Mouse (Mus musculus) forebrain, postnatal 0 days (tissue): ENCODE data around the gene Cavin1. TPM values are rescaled to one million over a fixed set of nuclear protein-coding genes. Genes with fewer than 3 reads are reported as not detected.
A peak's percentile ranks its signal among the peaks of the same experiment; 100 is the strongest.

Experiments used
- ATAC-seq: fragments of 200-750 bp; cut with Nextera tagmentation; 2 replicates; pipeline ENCODE4 v1.8.0; 2017; ENCODE audit warnings: mild to moderate bottlenecking, moderate library complexity
- DNase-seq: peaks from one replicate; pipeline ENCODE4 v3.0.0-alpha.2; 2015
- H3K27ac ChIP-seq: fragments of 300-500 bp; sonication (generic); 2 replicates; pipeline ENCODE4 v1.5.1; 2014; ENCODE audit warnings: low read depth, mild to moderate bottlenecking, antibody characterized with exemption, low read length, moderate library complexity, mixed read lengths
- H3K27me3 ChIP-seq: fragments of 300-500 bp; sonication (generic); 2 replicates; pipeline ENCODE4 v1.6.1; 2014; ENCODE audit warnings: mild to moderate bottlenecking, low read length, mixed read lengths; ENCODE audit not compliant: insufficient read depth
- H3K36me3 ChIP-seq: fragments of 300-500 bp; sonication (generic); 2 replicates; pipeline ENCODE4 v1.6.1; 2014; ENCODE audit warnings: mild to moderate bottlenecking, moderate library complexity; ENCODE audit not compliant: insufficient read depth
- H3K4me1 ChIP-seq: fragments of 300-500 bp; sonication (generic); 2 replicates; pipeline ENCODE4 v1.6.1; 2014; ENCODE audit warnings: antibody characterized with exemption; ENCODE audit not compliant: insufficient read depth
- H3K4me2 ChIP-seq: fragments of 300-500 bp; sonication (generic); 2 replicates; pipeline ENCODE4 v1.6.1; 2014; ENCODE audit warnings: low read depth, mild to moderate bottlenecking, moderate library complexity
- H3K4me3 ChIP-seq: fragments of 300-500 bp; sonication (generic); 2 replicates; pipeline ENCODE4 v1.5.1; 2014; ENCODE audit warnings: low read depth, low read length, mixed read lengths
- H3K9ac ChIP-seq: fragments of 300-500 bp; sonication (generic); 2 replicates; pipeline ENCODE4 v1.6.1; 2014; ENCODE audit warnings: mild to moderate bottlenecking
- H3K9me3 ChIP-seq: fragments of 300-500 bp; sonication (generic); 2 replicates; pipeline ENCODE4 v1.6.1; 2016; ENCODE audit warnings: low read length
- CTCF ChIP-seq: sonication (generic); IDR thresholded peaks from 2 replicates; pipeline ENCODE4 v1.5.1; 2016; ENCODE audit warnings: antibody characterized with exemption, control low read depth, low read depth
- WGBS: fragments of 180-500 bp; shearing (Covaris S2); extraction: QIAGEN DNeasy Blood & Tissue Kit; methylation state at CpG from one replicate; pipeline ENCODE4 v1.1.7; 2014; 5-methylcytosine and 5-hydroxymethylcytosine counted together
- polyA plus RNA-seq: library from polyadenylated mRNA; unstranded; fragments of >200 nt; fragmentation: Nextera tagmentation; extraction: Ambion mirVana; gene quantifications from 2 replicates; pipeline ENCODE4 v1.2.1, GENCODE M21; 2015
- total RNA-seq: library from RNA; depleted of rRNA; stranded (reverse); fragments of >200 nt; gene quantifications from 2 replicates; pipeline ENCODE4 v1.2.3, GENCODE M21; 2014

Gene Cavin1
- total and polyA plus RNA-seq, 2 experiments from 2014 or later = 22.7 to 38.3 TPM

DNA sequence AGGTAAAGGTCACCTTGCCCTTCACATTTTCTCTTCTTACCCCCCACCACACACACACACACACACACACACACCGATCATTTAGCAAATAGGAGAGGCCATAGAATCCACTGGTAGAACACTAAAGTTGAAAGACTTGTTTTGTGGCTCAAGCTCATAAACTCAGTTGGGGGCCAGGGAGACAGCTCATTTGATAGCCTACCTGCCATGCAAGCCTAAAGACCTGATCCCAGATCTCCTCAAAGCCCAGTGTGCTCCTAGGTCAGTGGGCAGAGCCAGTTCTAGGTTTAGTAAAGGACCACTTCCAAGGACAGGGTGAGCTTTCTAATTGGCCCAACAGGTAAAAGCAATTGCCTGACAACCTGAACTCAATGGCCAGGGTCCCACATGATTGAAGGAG, 28.3 kb downstream of the Cavin1 start:
- no peak for DNase-seq
- H3K4me2 ChIP-seq = no peak overlapping the region
- WGBS = 88% methylated on average over 1 of the region's 1 CpGs
- no peak overlapping the region for H3K4me3 ChIP-seq
- H3K36me3 ChIP-seq = no peaks in the 10 kb centered on the region
- no peak overlapping the region for H3K27ac ChIP-seq
- no peak for ATAC-seq
- H3K27me3 ChIP-seq = no peaks in the 10 kb centered on the region
- no peak overlapping the region for H3K9ac ChIP-seq
- 0 out of 2 replicates have a peak, but pooled peaks cover 7% of the 10 kb centered on the region for H3K9me3 ChIP-seq
- TF ChIP-seq CTCF = no peak
- no peaks in the 10 kb centered on the region for H3K4me1 ChIP-seq

- 3% methylated on average over 29 of the region's 29 CpGs for WGBS
- peak within 1 kb of the TSS; percentile 83 for H3K9ac ChIP-seq
- DNase-seq = peak; percentile 100
- peak within 1 kb of the TSS; percentile 80 for H3K27ac ChIP-seq
- H3K36me3 ChIP-seq = no peaks in the 10 kb centered on the region
- H3K27me3 ChIP-seq = no peaks in the 10 kb centered on the region
- ATAC-seq = no peak; the same call in none of the 2 replicates
- no peak for TF ChIP-seq CTCF
- H3K4me1 ChIP-seq = no peaks in the 10 kb centered on the region
- H3K9me3 ChIP-seq = 0 out of 2 replicates have a peak, but pooled peaks cover under 1% of the 10 kb centered on the region
- H3K4me3 ChIP-seq = peak within 1 kb of the TSS; percentile 72
- peak within 1 kb of the TSS; percentile 59 for H3K4me2 ChIP-seq
Observed at GRCm38 (mm10) chr11:100939512-100940151, 31.1 kb downstream of the Cavin1 start, which contains the start of gene Stat3. Gene Stat3 (minus strand): TSS chr11:100939540.

DNA sequence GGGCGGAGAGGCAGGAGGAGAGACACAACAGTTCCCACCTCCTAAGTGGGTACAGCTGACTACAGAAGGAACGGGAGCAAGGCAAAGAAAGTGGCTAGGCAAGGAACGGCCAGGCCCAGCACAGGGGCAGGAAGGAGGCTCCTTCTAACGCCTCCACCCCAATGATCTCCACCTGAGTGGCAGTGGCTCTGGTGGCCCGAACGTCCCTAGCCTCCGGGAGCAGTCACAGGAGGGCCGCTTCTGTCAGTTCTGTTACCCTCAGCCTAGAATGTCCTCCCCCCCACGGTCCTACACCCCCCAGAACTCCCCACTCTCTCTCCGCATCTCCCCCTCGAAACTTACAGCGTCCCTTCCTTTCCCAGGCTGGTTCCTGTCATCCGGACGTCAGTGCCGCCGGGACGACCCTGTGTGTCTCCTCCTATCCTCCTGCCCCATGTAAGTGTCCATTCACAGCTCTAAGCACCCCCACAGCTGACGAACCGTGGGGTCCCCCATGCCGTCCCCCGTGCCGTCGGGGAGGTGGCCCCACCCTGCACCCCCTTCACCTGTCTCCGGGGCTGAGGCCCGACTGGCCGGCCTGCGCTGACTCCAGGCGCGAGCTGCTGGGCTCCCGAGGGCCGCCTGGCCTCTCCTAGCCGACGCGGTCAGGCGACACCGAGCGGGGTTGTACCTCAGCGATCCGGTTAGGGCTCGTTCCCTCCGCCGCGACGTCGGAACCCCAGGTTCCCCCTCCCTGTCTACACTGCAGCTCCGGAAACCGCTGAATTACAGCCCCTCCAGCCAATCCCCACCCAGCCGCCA, 31.8 kb downstream of the Cavin1 start:
- H3K27ac ChIP-seq = peak overlapping the region; percentile 80
- no peaks in the 10 kb centered on the region for H3K9me3 ChIP-seq
- peak; percentile 98 for ATAC-seq
- TF ChIP-seq CTCF = no peak
- H3K27me3 ChIP-seq = no peaks in the 10 kb centered on the region
- WGBS = 2% methylated on average over 45 of the region's 48 CpGs
- H3K4me3 ChIP-seq = peak overlapping the region; percentile 72
- peak; percentile 27 for DNase-seq
- H3K4me1 ChIP-seq = no peaks in the 10 kb centered on the region
- H3K36me3 ChIP-seq = no peaks in the 10 kb centered on the region
- peak overlapping the region; percentile 83 for H3K9ac ChIP-seq
- H3K4me2 ChIP-seq = peak overlapping the region; percentile 59

DNA sequence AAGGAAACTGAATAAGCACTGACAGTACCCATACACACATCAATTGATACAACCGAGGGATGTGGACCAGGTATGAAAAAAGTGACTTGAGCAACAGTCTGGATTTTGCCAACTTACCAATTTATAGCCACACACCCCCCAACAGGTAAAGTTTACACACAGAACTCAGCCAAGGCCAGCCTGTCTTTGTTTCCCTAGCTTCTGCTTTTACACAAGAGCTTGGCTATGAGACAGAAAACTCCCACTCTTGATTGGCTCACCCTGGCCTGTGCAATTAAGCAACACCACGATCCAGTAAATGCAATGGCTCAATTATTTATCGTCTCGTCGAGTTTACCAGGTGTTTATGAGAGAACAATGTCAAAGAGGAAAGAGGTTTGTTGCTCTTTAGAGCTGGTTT, 32.6 kb downstream of the Cavin1 start:
- no peak for TF ChIP-seq CTCF
- no peak for DNase-seq
- Histone ChIP-seq H3K4me3 (peak overlapping the region; percentile 72), H3K9me3 (no peaks in the 10 kb centered on the region), H3K9ac (no peak overlapping the region), H3K4me2 (peak overlapping the region; percentile 59), H3K36me3 (no peaks in the 10 kb centered on the region), H3K27me3 (no peaks in the 10 kb centered on the region), H3K4me1 (no peaks in the 10 kb centered on the region), H3K27ac (no peak overlapping the region)
- no peak for ATAC-seq
- WGBS = 11% methylated on average over 5 of the region's 5 CpGs

GRCm38 (mm10) chr11:100937295-100937694, 33.4 kb downstream of the Cavin1 start:
- Histone ChIP-seq H3K4me1 (no peaks in the 10 kb centered on the region), H3K4me3 (no peak overlapping the region), H3K27me3 (no peaks in the 10 kb centered on the region), H3K36me3 (no peaks in the 10 kb centered on the region), H3K9ac (no peak overlapping the region), H3K4me2 (no peak overlapping the region), H3K9me3 (no peaks in the 10 kb centered on the region), H3K27ac (no peak overlapping the region)
- ATAC-seq (no peak), DNase-seq (no peak)
- no peak for TF ChIP-seq CTCF
- WGBS = 74% methylated on average over 4 of the region's 4 CpGs

DNA sequence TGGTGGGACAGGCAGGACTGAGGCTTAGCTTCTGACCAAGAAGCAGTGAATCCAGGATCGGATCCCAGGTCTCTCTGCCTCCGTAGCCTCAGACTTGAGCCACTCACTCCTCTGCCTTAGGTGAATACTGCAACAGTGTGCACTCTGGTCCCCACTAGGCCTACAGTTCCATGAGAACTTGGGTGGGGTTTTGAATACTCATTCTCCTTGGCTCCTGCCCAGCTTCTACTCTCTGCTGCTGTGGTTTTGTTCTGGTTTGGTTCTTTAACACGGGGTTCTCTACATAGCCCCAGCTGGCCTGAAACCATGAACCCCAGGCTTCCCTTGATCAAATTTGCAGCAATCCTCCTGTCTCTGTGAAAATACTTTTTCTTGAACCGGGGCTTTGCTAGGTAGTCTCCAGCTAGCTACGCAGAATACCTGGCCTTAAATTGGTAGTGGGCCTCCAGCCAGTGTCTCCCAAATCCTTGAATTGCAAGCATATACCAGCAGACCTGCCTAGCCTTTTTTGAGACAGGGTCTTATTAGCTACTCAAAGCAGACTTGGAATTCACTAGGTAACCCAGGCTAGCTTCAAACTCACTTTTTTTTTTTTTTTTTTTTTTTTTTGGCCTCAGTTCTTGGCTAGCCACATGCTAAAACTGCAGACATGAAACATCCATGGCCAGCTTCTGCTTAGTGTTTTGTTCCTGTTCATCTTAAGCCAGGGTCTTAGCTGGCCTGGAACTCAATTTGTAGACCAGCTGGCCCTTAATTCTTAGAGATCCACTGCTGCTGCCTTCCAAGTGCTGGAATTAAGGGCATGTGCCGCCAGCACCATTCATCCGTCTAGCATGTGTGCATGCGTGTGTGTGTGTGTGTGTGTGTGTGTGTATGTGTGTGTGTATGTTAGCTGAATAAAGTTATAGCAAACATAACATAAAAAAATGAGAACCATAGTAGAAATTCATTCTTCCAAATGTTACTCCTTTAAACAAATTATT, 35.0 kb downstream of the Cavin1 start:
- WGBS = 75% methylated on average over 8 of the region's 8 CpGs
- Histone ChIP-seq H3K9me3 (no peaks in the 10 kb centered on the region), H3K4me1 (no peaks in the 10 kb centered on the region), H3K4me2 (no peak overlapping the region), H3K9ac (no peak overlapping the region), H3K36me3 (no peaks in the 10 kb centered on the region), H3K27ac (no peak overlapping the region), H3K27me3 (no peaks in the 10 kb centered on the region), H3K4me3 (no peak overlapping the region)
- DNase-seq (no peak), ATAC-seq (no peak)
- no peak for TF ChIP-seq CTCF
